Mouse (Mus musculus): ENCODE measurements around the gene Vmn1r205. TPM values are rescaled to one million over a fixed set of nuclear protein-coding genes. Genes with fewer than 3 reads are reported as not detected.
"Not testable (repeated sequence)": the region's sequence is repeated elsewhere in the genome, so short reads cannot be mapped to it uniquely, and the experiment has no call there.

Vmn1r205 gene
- not detected in 2 replicates for total RNA-seq (2014; fragmentation: Nextera tagmentation)
- total RNA-seq (2017), result not detected in 2 replicates

- ATAC-seq (replicated peaks; ENCODE audit: low FRiP score, low TSS enrichment, poor library complexity, severe bottlenecking), result no peak
Observed at GRCm38 (mm10) chr13:22592900-22593299, at the start of gene Vmn1r205. Gene Vmn1r205 (minus strand): TSS chr13:22593000.

- not testable (repeated sequence) for ATAC-seq (replicated peaks; ENCODE audit: low FRiP score, low TSS enrichment, poor library complexity, severe bottlenecking)
Observed at GRCm38 (mm10) chr13:22624151-22624550, 31.4 kb upstream of the Vmn1r205 start, which contains the start of gene Vmn1r206. Gene Vmn1r206 (minus strand): TSS chr13:22624251.

- not testable (repeated sequence) for ATAC-seq (replicated peaks; ENCODE audit: low FRiP score, low TSS enrichment, poor library complexity, severe bottlenecking)
Observed at GRCm38 (mm10) chr13:22583336-22583735, 9.5 kb downstream of the Vmn1r205 start.

GRCm38 (mm10) chr13:22574911-22575310 lies 17.9 kb downstream of the Vmn1r205 start:
- ATAC-seq (replicated peaks; ENCODE audit: low FRiP score, low TSS enrichment, poor library complexity, severe bottlenecking), result not testable (repeated sequence)

- ATAC-seq (replicated peaks; ENCODE audit: low FRiP score, low TSS enrichment, poor library complexity, severe bottlenecking), result not testable (repeated sequence)
Observed at GRCm38 (mm10) chr13:22552898-22553297, 39.9 kb downstream of the Vmn1r205 start, which contains the start of gene Vmn1r204. Gene Vmn1r204 (plus strand): TSS chr13:22553198.

Other genes starting within 250 kb of the Vmn1r205 start
- gene Vmn1r198, start 242.6 kb downstream of the Vmn1r205 start, total RNA-seq (2014; fragmentation: Nextera tagmentation), result not detected in 2 replicates
- not detected in 2 replicates for gene Vmn1r198, start 242.6 kb downstream of the Vmn1r205 start, total RNA-seq (2017)
- not detected in 2 replicates for gene Vmn1r199, start 213.2 kb downstream of the Vmn1r205 start, total RNA-seq (2014; fragmentation: Nextera tagmentation)
- not detected in 2 replicates for gene Vmn1r199, start 213.2 kb downstream of the Vmn1r205 start, total RNA-seq (2017)
- gene Vmn1r200, start 202.6 kb downstream of the Vmn1r205 start, total RNA-seq (2014; fragmentation: Nextera tagmentation), result not detected in 2 replicates
- not detected in 2 replicates for gene Vmn1r200, start 202.6 kb downstream of the Vmn1r205 start, total RNA-seq (2017)
- gene Vmn1r201, start 121.1 kb downstream of the Vmn1r205 start, total RNA-seq (2014; fragmentation: Nextera tagmentation), result not detected in 2 replicates
- gene Vmn1r201, start 121.1 kb downstream of the Vmn1r205 start, total RNA-seq (2017), result not detected in 2 replicates
- gene Vmn1r202, start 87.6 kb downstream of the Vmn1r205 start, total RNA-seq (2014; fragmentation: Nextera tagmentation), result 0.07 TPM in 1 of 2 replicates, not detected in the other
- gene Vmn1r202, start 87.6 kb downstream of the Vmn1r205 start, total RNA-seq (2017), result not detected in 2 replicates
- gene Vmn1r203, start 74.9 kb downstream of the Vmn1r205 start, total RNA-seq (2014; fragmentation: Nextera tagmentation), result not detected in 2 replicates
- gene Vmn1r203, start 74.9 kb downstream of the Vmn1r205 start, total RNA-seq (2017), result not detected in 2 replicates
- not detected in 2 replicates for gene Vmn1r204, start 39.8 kb downstream of the Vmn1r205 start, total RNA-seq (2014; fragmentation: Nextera tagmentation)
- not detected in 2 replicates for gene Vmn1r204, start 39.8 kb downstream of the Vmn1r205 start, total RNA-seq (2017)
- not detected in 2 replicates for gene Vmn1r206, start 31.3 kb upstream of the Vmn1r205 start, total RNA-seq (2014; fragmentation: Nextera tagmentation)
- not detected in 2 replicates for gene Vmn1r206, start 31.3 kb upstream of the Vmn1r205 start, total RNA-seq (2017)
- not detected in 2 replicates for gene Vmn1r207-ps, start 136.6 kb upstream of the Vmn1r205 start, total RNA-seq (2014; fragmentation: Nextera tagmentation)
- not detected in 2 replicates for gene Vmn1r207-ps, start 136.6 kb upstream of the Vmn1r205 start, total RNA-seq (2017)
- not detected in 2 replicates for gene Vmn1r208, start 184.4 kb upstream of the Vmn1r205 start, total RNA-seq (2014; fragmentation: Nextera tagmentation)
- not detected in 2 replicates for gene Vmn1r208, start 184.4 kb upstream of the Vmn1r205 start, total RNA-seq (2017)
- not detected in 2 replicates for gene Vmn1r209, start 216.7 kb upstream of the Vmn1r205 start, total RNA-seq (2014; fragmentation: Nextera tagmentation)
- not detected in 2 replicates for gene Vmn1r209, start 216.7 kb upstream of the Vmn1r205 start, total RNA-seq (2017)
- not detected in 2 replicates for gene Vmn1r210, start 238.3 kb upstream of the Vmn1r205 start, total RNA-seq (2014; fragmentation: Nextera tagmentation)
- gene Vmn1r210, start 238.3 kb upstream of the Vmn1r205 start, total RNA-seq (2017), result not detected in 2 replicates

Measured in megakaryocyte-erythroid progenitor cell, adult 5-6 weeks (primary cell).